Mouse (Mus musculus): Measurements from ENCODE around the gene Gpr183. TPM values are rescaled to one million over a fixed set of nuclear protein-coding genes. Genes with fewer than 3 reads are reported as not detected.
A peak's percentile ranks its signal among the peaks of the same experiment; 100 is the strongest.

Gene Gpr183
- not detected in 2 replicates for polyA plus RNA-seq (2012; ENCODE audit: insufficient read depth, insufficient read length, low replicate concordance, missing spikeins)

- peaks cover 35% of the 10 kb centered on the region for H3K4me1 ChIP-seq (ENCODE audit: control insufficient read depth, insufficient read depth, low read length)
- TF ChIP-seq CTCF (IDR thresholded peaks at IDR 0.05; ENCODE audit: insufficient read depth, low read depth, low read length) (no peak), POLR2A (IDR thresholded peaks at IDR 0.05; ENCODE audit: insufficient read depth, low read depth, low read length) (no peak)
- H3K4me3 ChIP-seq (ENCODE audit: insufficient read depth, low read depth, low read length): no peak within 1 kb of the TSS
- WGBS: 80% methylated on average over 6 of the region's 6 CpGs
- peak within 1 kb of the TSS; percentile 50 for H3K27ac ChIP-seq (ENCODE audit: insufficient read depth, low read depth, low read length)
Observed at GRCm38 (mm10) chr14:121964990-121965389, at the start of gene Gpr183. TSS of gene Gpr183 (minus strand) at chr14:121965195.

DNA sequence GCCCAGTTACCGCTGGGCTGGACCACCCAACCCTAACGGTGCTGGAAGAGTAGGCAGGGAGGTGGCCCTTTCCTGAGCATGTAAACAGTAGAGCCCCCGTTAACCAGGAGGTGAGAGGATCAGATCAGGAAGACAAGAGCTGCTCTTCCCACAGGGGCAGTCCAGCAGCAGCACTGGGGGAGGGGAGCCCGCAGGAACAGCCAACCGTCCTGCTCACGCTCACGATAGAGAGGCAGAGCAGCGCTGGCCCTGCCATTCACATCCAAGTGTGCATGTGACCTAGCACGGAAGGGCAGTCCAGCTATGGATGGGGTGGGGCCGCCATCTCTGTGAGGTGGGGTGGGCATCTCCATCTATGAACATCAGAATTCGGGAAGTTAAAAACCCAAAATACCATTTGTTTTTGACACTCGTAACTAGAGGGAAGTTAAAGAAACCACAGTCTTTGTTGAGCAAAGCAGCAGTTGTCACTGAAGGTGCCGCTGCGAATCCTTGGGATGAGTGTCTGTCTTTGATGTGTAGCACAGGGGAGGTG, 48.5 kb upstream of the Gpr183 start:
- TF ChIP-seq CTCF (IDR thresholded peaks at IDR 0.05; ENCODE audit: insufficient read depth, low read depth, low read length) (no peak), POLR2A (IDR thresholded peaks at IDR 0.05; ENCODE audit: insufficient read depth, low read depth, low read length) (no peak)
- 0 out of 2 replicates have a peak, but pooled peaks cover 2% of the 10 kb centered on the region for H3K4me1 ChIP-seq (ENCODE audit: control insufficient read depth, insufficient read depth, low read length)
- no peak overlapping the region for H3K27ac ChIP-seq (ENCODE audit: insufficient read depth, low read depth, low read length)
- H3K4me3 ChIP-seq (ENCODE audit: insufficient read depth, low read depth, low read length): no peak overlapping the region
- WGBS: 89% methylated on average over 14 of the region's 14 CpGs

- 87% methylated on average over 13 of the region's 13 CpGs for WGBS
- Histone ChIP-seq H3K4me1 (ENCODE audit: control insufficient read depth, insufficient read depth, low read length) (0 out of 2 replicates have a peak, but pooled peaks cover 2% of the 10 kb centered on the region), H3K4me3 (ENCODE audit: insufficient read depth, low read depth, low read length) (no peak overlapping the region), H3K27ac (ENCODE audit: insufficient read depth, low read depth, low read length) (no peak overlapping the region)
- TF ChIP-seq CTCF (IDR thresholded peaks at IDR 0.05; ENCODE audit: insufficient read depth, low read depth, low read length) (no peak), POLR2A (IDR thresholded peaks at IDR 0.05; ENCODE audit: insufficient read depth, low read depth, low read length) (no peak)
Observed at GRCm38 (mm10) chr14:122012814-122013213, 47.8 kb upstream of the Gpr183 start.

GRCm38 (mm10) chr14:122012193-122012592, 47.2 kb upstream of the Gpr183 start:
- Histone ChIP-seq H3K4me3 (ENCODE audit: insufficient read depth, low read depth, low read length) (no peak overlapping the region), H3K27ac (ENCODE audit: insufficient read depth, low read depth, low read length) (no peak overlapping the region), H3K4me1 (ENCODE audit: control insufficient read depth, insufficient read depth, low read length) (0 out of 2 replicates have a peak, but pooled peaks cover 2% of the 10 kb centered on the region)
- TF ChIP-seq POLR2A (IDR thresholded peaks at IDR 0.05; ENCODE audit: insufficient read depth, low read depth, low read length) (no peak), CTCF (IDR thresholded peaks at IDR 0.05; ENCODE audit: insufficient read depth, low read depth, low read length) (no peak)
- WGBS: 87% methylated on average over 5 of the region's 5 CpGs

DNA sequence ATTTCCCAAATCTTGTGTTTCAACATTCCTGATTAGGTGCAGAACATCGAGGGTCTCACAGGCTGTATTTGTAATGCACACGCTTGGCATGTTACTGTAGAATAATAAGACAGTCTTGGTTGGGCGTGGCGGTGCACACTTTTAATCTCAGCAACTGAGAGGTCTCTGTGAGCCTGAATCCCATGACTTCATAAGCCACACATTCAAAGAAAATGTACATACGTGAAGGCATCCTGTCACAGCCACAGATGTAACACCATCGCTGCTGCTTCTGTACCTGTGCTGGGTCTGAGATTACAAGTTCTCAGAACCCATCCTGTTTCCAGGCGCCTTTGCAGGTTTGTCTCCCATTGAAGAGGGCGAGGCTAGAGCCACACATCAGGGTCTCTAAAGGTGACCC, 46.8 kb upstream of the Gpr183 start:
- H3K4me3 ChIP-seq (ENCODE audit: insufficient read depth, low read depth, low read length): no peak overlapping the region
- WGBS: 95% methylated on average over 8 of the region's 8 CpGs
- TF ChIP-seq CTCF (IDR thresholded peaks at IDR 0.05; ENCODE audit: insufficient read depth, low read depth, low read length) (no peak), POLR2A (IDR thresholded peaks at IDR 0.05; ENCODE audit: insufficient read depth, low read depth, low read length) (no peak)
- no peak overlapping the region for H3K27ac ChIP-seq (ENCODE audit: insufficient read depth, low read depth, low read length)
- no peaks in the 10 kb centered on the region for H3K4me1 ChIP-seq (ENCODE audit: control insufficient read depth, insufficient read depth, low read length)

- H3K4me3 ChIP-seq (ENCODE audit: insufficient read depth, low read depth, low read length): no peak overlapping the region
- 57% methylated on average over 7 of the region's 7 CpGs for WGBS
- H3K27ac ChIP-seq (ENCODE audit: insufficient read depth, low read depth, low read length): no peak overlapping the region
- H3K4me1 ChIP-seq (ENCODE audit: control insufficient read depth, insufficient read depth, low read length): no peaks in the 10 kb centered on the region
- TF ChIP-seq POLR2A (IDR thresholded peaks at IDR 0.05; ENCODE audit: insufficient read depth, low read depth, low read length) (no peak), CTCF (IDR thresholded peaks at IDR 0.05; ENCODE audit: insufficient read depth, low read depth, low read length) (no peak)
Observed at GRCm38 (mm10) chr14:122010301-122010700, 45.3 kb upstream of the Gpr183 start.

GRCm38 (mm10) chr14:122009502-122009901, 44.5 kb upstream of the Gpr183 start:
- WGBS: 89% methylated on average over 13 of the region's 13 CpGs
- TF ChIP-seq CTCF (IDR thresholded peaks at IDR 0.05; ENCODE audit: insufficient read depth, low read depth, low read length): no peak
- no peak for TF ChIP-seq POLR2A (IDR thresholded peaks at IDR 0.05; ENCODE audit: insufficient read depth, low read depth, low read length)
- Histone ChIP-seq H3K4me1 (ENCODE audit: control insufficient read depth, insufficient read depth, low read length) (no peaks in the 10 kb centered on the region), H3K27ac (ENCODE audit: insufficient read depth, low read depth, low read length) (no peak overlapping the region), H3K4me3 (ENCODE audit: insufficient read depth, low read depth, low read length) (no peak overlapping the region)

- H3K27ac ChIP-seq (ENCODE audit: insufficient read depth, low read depth, low read length): no peak overlapping the region
- no peak for TF ChIP-seq POLR2A (IDR thresholded peaks at IDR 0.05; ENCODE audit: insufficient read depth, low read depth, low read length)
- TF ChIP-seq CTCF (IDR thresholded peaks at IDR 0.05; ENCODE audit: insufficient read depth, low read depth, low read length): no peak
- H3K4me1 ChIP-seq (ENCODE audit: control insufficient read depth, insufficient read depth, low read length): no peaks in the 10 kb centered on the region
- no peak overlapping the region for H3K4me3 ChIP-seq (ENCODE audit: insufficient read depth, low read depth, low read length)
- 91% methylated on average over 4 of the region's 4 CpGs for whole genome bisulfite sequencing
Observed at GRCm38 (mm10) chr14:122008261-122008660, 43.3 kb upstream of the Gpr183 start.

GRCm38 (mm10) chr14:122003812-122004211, 38.8 kb upstream of the Gpr183 start:
- Histone ChIP-seq H3K27ac (ENCODE audit: insufficient read depth, low read depth, low read length) (no peak overlapping the region), H3K4me1 (ENCODE audit: control insufficient read depth, insufficient read depth, low read length) (no peaks in the 10 kb centered on the region), H3K4me3 (ENCODE audit: insufficient read depth, low read depth, low read length) (no peak overlapping the region)
- TF ChIP-seq POLR2A (IDR thresholded peaks at IDR 0.05; ENCODE audit: insufficient read depth, low read depth, low read length) (no peak), CTCF (IDR thresholded peaks at IDR 0.05; ENCODE audit: insufficient read depth, low read depth, low read length) (no peak)
